Mouse (Mus musculus): ENCODE results near the gene Ten1.
A peak's percentile ranks its signal among the peaks of the same experiment; 100 is the strongest.

Gene Ten1

DNA sequence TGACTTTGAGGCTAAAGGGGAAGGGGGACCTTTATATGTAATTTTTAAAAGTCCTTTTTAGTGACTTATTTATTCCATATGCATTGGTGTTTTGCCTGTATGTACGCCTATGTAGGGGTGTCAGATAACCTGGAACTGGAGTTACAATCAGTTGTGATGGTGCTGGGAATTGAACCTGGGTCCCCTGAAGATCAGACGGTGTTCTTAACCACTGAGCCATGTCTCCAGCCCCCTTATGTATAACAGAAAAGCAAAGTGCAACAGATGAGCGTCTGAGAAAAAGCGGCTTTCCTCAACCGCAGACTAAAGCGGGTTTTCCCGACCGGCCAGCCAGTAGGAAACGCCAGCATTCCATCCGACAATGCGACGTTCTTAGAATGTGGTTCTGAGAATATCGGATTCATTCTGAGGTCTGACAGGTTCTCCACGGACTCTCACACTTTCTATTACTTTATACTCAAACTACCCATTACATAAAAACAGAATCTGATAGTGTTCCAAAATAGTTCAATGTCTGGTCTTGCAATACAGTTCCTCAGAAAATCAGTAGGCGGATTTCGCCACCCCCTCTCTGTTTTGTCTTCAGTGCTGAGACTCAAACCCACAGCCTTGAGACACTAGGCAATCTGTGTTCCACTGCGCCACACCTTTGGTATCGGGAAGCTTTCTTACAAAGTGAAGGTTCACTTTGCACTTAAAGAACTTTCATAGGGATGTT lies 1.6 kb upstream of the Ten1 start:
- no peak for DNase-seq (ENCODE audit: low read depth in 1 of 2, low spot score in 2 of 2)

DNA sequence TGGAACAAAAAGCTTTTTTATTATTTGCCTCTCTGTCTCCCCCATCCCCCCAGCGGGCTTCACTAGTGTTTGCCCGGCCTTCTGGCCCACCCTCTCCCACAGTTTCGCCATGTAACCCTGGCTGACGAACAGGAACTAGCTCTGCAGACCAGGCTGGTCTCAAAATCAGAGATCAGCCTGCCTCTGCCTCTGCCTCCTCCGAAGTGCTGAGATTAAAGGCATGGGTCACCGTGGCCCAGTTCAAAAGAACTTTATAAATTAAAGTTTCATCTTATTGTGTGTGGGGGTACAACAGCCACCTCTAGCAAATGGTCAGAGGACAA lies 1.1 kb upstream of the Ten1 start:
- DNase-seq (ENCODE audit: low read depth in 1 of 2, low spot score in 2 of 2) = no peak

DNA sequence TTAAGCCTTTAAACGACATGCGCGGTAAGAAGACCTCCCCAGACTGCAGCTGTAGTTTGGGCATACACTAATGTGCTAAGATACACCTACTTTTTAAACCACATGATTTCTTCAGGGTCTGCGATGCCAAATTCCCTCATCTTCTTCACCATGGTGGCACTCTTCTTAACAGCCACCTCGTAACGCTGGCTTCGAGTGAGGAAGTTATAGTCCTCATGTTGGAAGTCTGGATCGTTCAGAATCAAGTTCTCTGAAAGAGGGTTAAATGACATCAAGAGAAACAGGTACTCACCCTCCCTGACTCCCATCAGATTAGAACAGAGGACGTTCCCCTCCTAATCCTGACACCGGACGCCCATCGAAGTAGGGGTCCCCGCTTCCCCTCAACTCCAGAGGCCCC lies 523 bp upstream of the Ten1 start:
- DNase-seq (ENCODE audit: low read depth in 1 of 2, low spot score in 2 of 2) = no peak

DNA sequence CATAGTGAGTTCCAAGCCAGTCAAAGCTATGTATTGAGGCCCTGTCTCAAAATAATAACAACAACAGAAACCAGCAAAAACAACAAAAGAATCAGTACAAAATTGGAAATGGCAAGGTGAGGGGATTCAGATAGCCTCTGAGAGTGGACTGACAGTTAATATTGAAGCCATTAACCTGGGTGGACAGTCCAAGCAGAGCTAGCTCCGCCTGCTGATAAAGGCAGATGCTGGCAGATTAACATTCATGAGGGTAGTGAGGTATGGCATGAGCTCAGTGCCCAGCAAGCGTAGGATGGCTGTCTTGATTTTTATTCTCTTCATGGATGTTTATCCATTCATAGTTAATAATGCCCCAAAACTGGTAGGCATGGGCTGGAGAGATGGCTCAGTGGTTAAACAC lies 2.5 kb downstream of the Ten1 start:
- no peak for DNase-seq (ENCODE audit: low read depth in 1 of 2, low spot score in 2 of 2)

DNA sequence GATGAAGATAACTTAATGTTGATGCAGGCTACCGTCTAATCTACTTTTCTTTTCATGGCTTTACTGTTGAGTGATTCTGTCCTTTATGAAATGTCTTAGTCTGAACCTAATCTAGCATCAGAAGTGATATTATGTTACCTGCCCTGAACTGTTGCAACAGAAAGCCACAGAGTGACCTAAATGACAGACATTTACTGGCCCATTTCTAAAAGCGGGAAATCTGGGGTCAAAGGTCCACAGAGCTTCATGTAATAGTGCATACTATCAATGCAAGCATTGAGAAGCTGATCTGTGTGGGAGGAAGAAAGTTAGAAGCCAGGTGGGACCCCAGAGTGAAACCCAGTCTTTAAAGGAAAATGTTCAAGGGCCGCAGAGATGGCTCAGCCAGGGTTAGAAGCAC lies 4.5 kb downstream of the Ten1 start:
- no peak for DNase-seq (ENCODE audit: low read depth in 1 of 2, low spot score in 2 of 2)

DNA sequence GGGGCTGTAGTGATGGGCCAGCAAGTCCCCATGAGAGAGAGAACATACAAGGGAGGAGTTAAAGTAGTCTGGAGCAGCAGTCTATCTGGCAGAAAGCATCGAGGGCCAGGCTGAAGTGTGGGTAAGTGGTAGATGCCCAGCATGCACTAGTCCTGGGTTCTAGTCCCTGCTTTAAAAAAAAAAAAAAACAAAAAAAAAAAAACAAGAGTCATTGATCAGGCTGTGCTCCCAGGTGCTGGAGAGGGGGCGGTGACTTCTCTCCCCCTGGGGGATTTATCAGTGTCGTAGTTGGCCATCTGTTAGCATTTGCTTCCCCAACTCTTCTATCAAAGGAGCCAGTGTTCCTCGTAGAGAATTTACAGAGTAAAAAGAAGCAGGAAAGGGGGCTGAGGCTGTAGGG lies 8.0 kb downstream of the Ten1 start:
- DNase-seq (ENCODE audit: low read depth in 1 of 2, low spot score in 2 of 2) = no peak

DNA sequence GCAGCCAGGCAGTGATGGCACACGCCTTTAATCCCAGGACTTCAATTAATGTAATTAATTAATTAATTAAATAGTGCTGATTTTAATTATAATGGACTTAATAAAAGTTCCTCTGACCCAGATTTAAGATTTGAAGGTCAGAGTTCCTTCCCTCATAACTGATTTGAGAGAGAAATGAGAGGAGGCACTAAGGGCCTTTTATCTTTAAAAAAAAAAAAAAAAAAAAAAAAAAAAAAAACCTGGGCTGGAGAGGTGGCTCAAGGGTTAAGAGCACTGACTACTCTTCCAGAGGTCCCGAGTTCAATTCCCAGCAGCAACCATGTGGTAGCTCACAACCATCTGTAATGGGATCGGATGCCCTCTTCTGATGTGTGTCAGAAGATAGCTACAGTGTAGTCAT lies 10.0 kb downstream of the Ten1 start:
- no peak for DNase-seq (ENCODE audit: low read depth in 1 of 2, low spot score in 2 of 2)

DNA sequence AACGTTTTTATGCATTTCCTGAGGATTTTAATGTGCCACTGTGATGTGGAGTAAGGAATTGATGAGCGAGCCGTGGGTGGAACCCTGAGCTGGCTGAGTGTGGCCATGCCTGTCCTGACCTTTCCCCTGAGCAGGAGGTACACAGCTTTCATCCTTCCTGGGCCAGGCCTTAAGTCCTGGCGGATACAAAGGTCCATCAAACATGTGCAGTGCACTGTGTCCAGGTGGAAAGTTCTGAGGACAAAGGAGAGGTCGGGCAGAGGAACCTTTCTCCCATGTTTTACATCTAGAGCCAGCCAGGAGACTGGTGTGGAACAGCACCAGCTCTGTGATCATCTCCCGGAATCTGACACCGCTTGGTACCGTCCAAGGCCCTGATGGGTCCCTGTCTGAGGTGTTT lies 10.6 kb downstream of the Ten1 start:
- no peak for DNase-seq (ENCODE audit: low read depth in 1 of 2, low spot score in 2 of 2)

DNA sequence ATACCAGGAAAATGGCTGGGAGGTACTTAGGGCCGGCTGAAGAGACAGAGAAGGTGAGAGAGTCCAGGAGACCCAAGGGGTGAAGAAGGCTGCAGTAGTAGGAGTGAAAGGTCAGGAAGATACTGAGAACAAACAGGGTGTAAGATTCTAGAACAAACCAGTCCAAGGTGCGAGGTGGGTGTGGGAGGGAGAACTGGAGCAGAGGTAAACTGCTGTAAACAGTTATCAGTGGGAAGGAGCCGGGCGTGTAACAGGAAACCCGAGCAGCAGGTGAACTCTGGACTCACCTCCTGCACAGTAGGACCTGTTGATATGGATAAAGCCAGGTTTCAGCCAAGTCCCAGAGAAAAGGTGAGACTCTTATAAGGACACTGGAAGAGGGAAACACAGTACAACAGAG lies 12.0 kb downstream of the Ten1 start:
- no peak for DNase-seq (ENCODE audit: low read depth in 1 of 2, low spot score in 2 of 2)

DNA sequence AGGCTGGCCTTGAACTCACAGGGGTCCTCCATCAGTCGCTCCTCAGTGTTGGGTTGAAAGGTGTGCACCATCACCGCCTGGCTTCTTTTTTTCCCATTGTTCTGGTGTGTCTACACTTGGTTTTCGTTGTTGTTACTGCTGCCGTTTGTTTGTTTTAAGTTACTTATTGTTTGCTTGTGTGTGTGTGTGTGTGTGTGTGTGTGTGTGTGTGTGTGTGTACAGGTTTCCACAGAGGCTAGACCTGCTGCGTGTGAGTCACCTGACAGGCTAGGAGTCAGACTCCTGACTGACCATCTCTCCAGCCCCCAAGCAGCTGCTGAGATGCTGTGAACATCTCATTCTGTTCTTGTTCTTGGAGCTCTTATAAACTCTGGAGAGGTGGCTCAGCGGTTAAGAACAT lies 14.2 kb downstream of the Ten1 start:
- DNase-seq (ENCODE audit: low read depth in 1 of 2, low spot score in 2 of 2) = no peak

DNA sequence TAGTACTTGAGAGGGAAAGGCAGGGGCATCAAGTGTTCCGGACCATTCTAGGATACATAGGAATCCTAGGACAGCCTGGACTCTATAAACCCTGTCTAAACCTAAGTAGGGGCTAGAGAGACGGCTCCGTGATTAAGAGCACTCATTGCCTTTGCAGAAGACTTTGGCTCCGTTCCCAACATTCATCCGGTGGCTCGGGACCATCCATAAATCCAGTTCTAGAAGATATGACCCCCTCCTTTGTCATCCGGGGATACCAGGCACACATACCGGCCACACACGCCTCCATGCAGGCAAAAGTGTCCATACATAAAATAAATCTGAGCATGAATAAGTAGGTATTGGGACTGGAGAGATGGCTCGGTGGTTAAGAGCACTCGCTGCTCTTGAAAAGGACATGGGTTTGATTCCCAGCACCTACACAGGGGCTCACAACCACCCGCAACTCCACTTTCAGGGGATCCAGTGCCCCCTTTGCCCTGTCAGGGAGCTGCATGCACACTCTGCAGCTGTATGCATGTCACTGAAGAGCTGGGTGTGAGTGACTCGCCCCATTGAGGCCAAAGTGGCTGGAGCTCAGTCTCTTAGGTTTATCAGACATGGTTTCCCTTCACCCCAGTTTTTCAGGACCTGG lies 15.3 kb downstream of the Ten1 start:
- no peak for DNase-seq (ENCODE audit: low read depth in 1 of 2, low spot score in 2 of 2)

DNA sequence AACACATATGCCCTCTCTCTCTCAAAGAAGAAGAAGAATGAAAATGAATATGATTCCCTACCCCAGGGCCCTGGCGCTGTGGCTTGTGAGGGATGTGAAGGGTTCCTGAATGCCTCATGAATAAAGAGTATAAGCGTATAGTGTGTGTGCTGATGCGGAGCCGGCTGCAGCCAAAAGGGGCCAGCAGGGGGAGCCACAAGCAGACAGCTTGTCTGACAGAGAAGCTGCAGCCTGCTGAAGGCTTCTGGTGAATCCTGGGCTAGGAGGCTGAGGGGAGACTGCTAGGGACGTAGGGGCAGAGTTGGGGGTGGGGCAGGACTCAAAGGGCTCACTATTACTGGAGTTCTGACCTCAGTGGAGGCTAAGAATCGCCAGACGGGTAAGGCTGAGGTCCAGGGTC lies 16.5 kb downstream of the Ten1 start:
- DNase-seq (ENCODE audit: low read depth in 1 of 2, low spot score in 2 of 2) = no peak

DNA sequence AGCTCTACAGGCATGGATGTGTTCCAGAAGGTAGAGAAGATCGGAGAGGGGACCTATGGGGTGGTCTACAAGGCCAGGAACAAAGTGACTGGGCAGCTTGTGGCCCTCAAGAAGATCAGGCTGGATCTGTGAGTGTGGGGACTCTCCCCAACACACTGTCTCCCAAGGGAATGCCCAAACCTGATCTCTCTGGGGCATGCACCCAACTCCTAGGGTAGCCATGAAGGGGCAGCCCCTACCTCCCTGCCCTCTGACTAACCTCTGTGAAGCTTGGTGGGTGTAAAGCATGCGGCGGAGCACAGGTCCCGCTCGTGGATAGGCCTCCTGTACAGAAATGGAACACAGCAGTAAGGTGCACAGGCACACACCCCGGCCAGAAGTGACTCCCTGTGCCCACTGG lies 17.3 kb downstream of the Ten1 start:
- DNase-seq (ENCODE audit: low read depth in 1 of 2, low spot score in 2 of 2) = no peak

DNA sequence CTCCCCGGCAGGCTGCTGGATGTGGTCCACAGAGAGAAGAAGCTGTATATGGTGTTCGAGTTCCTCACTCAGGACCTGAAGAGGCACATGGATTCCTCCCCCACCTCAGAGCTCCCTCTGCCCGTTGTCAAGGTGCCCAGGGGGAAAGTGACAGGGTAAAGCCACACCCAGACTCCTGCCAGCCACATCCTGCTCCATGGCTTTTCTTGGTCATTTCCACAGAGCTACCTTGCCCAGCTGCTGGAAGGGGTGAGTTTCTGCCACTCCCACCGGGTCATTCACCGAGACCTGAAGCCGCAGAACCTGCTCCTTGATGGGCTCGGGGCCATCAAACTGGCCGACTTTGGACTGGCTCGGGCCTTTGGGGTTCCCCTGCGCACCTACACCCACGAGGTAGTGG lies 17.9 kb downstream of the Ten1 start:
- no peak for DNase-seq (ENCODE audit: low read depth in 1 of 2, low spot score in 2 of 2)

DNA sequence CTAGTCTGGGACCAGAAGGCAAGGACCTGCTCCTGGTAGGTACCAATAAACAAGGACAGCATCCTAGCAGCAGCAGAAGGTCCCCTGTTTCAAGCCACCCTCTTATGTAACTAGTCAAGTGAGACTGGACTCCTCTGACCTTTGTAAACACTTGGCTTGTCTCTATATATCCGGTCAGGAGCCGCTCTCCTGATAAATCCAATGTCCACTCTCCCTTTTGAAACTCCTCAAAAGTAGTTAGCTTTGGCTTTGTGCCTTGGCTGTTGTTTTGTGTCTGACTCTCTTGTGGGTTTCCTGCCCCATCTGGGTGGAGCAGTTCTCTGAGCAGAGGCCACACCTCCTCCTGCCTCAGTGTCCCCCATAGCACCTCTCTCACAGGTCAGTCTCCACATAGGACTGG lies 19.6 kb downstream of the Ten1 start:
- no peak for DNase-seq (ENCODE audit: low read depth in 1 of 2, low spot score in 2 of 2)

DNA sequence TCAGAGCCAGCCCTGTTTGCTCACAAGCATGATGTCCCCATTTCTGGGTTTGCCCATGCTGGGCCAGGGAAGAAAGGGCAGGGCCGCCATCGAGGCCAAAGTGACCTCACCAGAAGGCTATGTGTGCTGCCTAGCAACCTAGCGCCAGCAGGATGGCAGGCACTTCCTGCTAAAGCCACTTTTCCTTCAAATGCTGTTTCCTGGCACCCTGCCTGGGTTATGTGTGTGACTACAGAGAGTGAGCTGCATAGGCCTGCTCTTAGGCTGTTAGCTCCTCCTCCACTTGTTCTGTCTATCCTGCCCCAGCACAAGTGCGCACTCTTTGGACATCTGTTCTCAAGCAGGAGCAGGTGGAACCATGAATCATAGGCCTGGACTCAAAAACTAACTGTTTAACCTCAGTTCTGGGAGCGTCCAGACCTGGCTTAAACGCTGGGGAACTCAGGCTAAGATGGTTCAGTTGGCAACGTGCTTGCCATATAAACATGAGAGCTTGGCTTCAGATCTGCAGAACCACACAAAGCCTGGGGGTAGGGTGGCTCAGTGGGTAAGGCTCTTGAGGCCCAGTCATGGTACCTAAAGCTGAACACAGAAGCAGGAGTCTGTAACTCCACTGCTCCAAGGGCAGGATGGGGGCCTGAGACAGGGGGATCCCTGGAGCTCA lies 20.2 kb downstream of the Ten1 start:
- DNase-seq (ENCODE audit: low read depth in 1 of 2, low spot score in 2 of 2) = no peak

DNA sequence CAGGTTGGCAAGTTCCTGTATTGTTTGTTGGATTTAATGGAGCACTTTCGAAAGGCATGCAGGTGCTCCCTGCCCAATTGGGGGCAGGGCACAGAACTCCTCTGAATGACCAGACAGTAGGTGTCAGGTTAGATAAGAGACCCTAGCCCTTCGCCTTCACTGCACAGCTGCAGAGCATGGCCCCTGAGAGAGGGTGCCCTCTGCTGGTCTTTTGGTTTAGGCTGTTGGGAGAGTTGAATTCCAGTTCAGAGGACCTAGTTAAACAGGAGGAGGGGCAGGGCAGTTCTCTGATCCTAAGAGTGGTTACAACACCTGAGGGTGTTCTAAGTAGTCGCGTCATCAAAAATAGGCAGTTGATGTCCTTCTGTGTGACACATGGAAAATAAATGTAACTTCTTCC lies 21.2 kb downstream of the Ten1 start:
- DNase-seq (ENCODE audit: low read depth in 1 of 2, low spot score in 2 of 2) = no peak

DNA sequence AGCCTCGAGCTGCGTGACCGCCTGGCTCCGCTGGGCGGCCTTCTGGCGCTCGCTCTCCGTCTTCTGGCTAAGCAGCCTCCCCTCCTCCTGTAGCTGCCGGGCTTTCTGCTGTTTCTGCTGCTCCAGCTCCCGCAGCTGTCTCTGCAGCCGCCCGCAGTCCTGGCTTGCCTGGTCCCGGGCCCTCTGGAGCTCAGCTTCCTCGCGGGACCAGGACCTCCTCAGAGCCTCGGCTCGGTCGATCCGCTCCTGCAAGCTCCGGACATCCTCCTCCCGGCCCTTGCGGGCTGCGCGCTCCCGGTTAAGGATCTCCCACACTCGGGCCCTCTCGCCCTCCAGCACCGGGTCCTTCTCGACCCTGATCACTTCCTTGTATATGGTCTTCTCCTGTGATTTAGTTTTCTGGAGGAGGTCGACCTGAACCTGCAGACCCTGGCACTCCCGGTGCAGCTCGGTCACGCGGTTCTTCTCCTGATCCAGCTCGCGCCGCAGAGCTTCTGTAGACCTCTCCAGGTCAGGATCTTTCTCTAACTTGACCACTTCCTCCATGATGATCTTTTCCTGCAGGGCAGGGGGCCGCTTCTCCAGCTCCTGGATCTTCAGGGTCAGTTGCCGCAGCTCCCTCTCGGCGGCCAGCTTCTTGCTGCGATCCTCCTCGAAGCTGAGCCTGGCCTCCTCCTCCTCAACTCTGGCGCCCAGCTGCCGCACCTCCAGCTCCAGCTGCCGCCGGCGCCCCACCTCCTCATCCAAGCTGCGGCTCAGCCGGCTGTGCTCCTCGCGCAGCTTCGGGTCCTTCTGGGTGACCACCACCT lies 23.5 kb downstream of the Ten1 start:
- DNase-seq (ENCODE audit: low read depth in 1 of 2, low spot score in 2 of 2) = no peak

DNA sequence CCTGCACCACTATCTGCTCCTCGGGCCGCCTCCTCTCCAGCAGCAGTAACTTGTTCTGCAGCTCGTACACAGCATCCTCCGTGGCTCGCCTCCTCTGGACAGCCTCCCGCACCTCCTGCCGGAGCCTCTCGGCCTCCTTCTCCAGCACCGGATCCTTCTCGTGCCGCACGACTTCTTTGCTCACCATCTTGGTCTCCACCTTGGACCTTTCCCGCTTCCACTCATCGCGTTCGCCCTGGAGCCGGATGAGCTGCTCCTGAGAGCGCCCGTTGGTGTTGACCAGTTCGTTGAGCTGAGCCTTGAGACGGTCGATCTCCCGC lies 24.0 kb downstream of the Ten1 start:
- no peak for DNase-seq (ENCODE audit: low read depth in 1 of 2, low spot score in 2 of 2)

DNA sequence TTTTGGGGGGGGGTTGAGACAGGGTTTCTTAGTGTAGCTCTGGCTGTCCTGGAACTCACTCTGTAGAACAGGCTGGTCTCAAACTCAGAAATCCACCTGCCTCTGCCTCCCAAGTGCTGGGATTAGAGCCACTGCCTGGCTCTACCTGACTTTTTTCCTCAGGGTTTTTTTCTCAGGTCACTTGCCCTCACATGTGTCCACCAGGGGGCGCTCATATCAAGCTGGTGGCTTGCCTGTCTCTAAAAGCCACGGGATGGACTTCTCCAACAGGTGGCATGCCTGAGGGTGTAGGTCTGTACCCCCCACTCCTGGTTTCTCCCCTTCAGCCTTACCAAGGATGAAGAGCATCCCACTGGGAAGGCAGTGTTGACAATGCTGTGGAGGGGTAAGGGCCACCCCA lies 27.8 kb downstream of the Ten1 start:
- DNase-seq (ENCODE audit: low read depth in 1 of 2, low spot score in 2 of 2) = peak; percentile 40 to 60

DNA sequence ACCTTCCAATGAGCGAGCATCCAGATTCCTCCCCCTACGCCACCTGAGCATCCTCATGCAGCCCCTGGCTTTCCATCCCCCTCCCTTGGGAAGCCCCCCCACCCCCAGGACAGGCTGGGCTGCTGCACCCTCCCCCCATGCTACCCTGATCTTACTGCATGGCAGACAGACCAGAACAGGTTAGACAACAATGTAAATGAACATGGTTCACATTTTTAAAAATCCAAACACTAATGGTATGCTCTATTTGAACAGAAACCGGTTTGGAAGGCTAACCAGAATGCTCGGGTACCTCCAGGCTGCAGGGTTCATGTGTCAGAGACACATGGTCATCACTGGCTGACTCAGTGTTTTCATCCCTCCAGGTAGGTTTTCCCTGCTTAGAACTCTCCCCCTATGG lies 30.0 kb downstream of the Ten1 start:
- no peak for DNase-seq (ENCODE audit: low read depth in 1 of 2, low spot score in 2 of 2)

DNA sequence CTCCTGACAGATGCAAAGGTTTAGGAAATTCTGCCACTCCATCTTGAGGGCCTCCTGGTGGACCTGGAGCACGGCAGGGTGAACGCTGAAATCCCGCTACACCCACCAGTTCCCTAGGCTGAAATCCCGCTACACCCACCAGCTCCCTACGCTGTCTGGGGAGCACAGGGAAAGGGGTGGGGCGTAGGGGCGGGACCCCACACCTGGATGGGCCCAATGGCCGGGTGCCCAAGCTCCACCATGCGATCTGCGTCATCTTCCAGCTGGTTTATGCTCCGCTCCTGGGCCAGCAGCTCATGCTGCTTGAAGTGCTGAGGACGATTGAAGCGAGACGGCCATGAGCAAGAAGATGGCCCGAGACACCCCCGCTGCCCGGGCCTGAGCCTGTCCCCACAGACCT lies 33.8 kb downstream of the Ten1 start:
- DNase-seq (ENCODE audit: low read depth in 1 of 2, low spot score in 2 of 2) = no peak
